Mouse (Mus musculus) liver, embryonic 14.5 days (tissue): ENCODE measurements around the gene Psma5. TPM values are rescaled to one million over a fixed set of nuclear protein-coding genes. Genes with fewer than 3 reads are reported as not detected.

ENCODE experiments used
- ATAC-seq: fragments of 200-750 bp; cut with Nextera tagmentation; 2 replicates; pipeline ENCODE4 v1.8.0; 2017; ENCODE audit warnings: moderate number of reproducible peaks, mild to moderate bottlenecking, moderate library complexity; ENCODE audit not compliant: insufficient read depth
- DNase-seq, 3 experiments: peaks; one replicate each; pipeline ENCODE4 v3.0.0-alpha.2; 2012 to 2013; ENCODE audit warnings: low read depth in 3 of 3, low spot score in 3 of 3
- H3K27ac ChIP-seq: fragments of 300-500 bp; sonication (generic); 2 replicates; pipeline ENCODE4 v1.5.1; 2014; ENCODE audit warnings: moderate library complexity, mild to moderate bottlenecking, control low read depth, inconsistent platforms
- H3K27me3 ChIP-seq: fragments of 300-500 bp; sonication (generic); 2 replicates; pipeline ENCODE4 v1.6.1; 2014; ENCODE audit warnings: mild to moderate bottlenecking, low read length, moderate library complexity; ENCODE audit not compliant: control insufficient read depth, insufficient read depth
- H3K36me3 ChIP-seq: fragments of 300-500 bp; sonication (generic); replicated peaks from 2 replicates; pipeline ENCODE4 v1.6.1; 2014; ENCODE audit warnings: low read depth; ENCODE audit not compliant: control insufficient read depth, insufficient read depth
- H3K4me1 ChIP-seq, 2 experiments: fragments of 200-500 bp in 1 of 2; fragments of 300-500 bp in 1 of 2; sonication (generic) in 1 of 2; replicated peaks; 2 replicates each; pipeline ENCODE4 v1.6.1; 2012 to 2014; ENCODE audit warnings: antibody characterized with exemption in 1 of 2, inconsistent platforms in 1 of 2, low read length in 1 of 2; ENCODE audit not compliant: control insufficient read depth in 2 of 2, insufficient read depth in 2 of 2
- H3K4me2 ChIP-seq: fragments of 300-500 bp; sonication (generic); 2 replicates; pipeline ENCODE4 v1.6.1; 2014; ENCODE audit warnings: low read depth, mild to moderate bottlenecking, control low read depth, moderate library complexity
- H3K4me3 ChIP-seq, 2 experiments: fragments of 200-500 bp in 1 of 2; fragments of 300-500 bp in 1 of 2; sonication (generic) in 1 of 2; 2 replicates each; pipeline ENCODE4 v1.5.1; 2012 to 2014; ENCODE audit warnings: low read depth in 2 of 2, low read length in 2 of 2, mild to moderate bottlenecking in 2 of 2, control low read depth in 1 of 2, inconsistent platforms in 1 of 2, moderate library complexity in 1 of 2; ENCODE audit not compliant: insufficient read depth in 1 of 2
- H3K9ac ChIP-seq: fragments of 300-500 bp; sonication (generic); replicated peaks from 2 replicates; pipeline ENCODE4 v1.6.1; 2014; ENCODE audit warnings: mild to moderate bottlenecking, control low read depth, moderate library complexity
- H3K9me3 ChIP-seq: fragments of 300-500 bp; sonication (generic); 2 replicates; pipeline ENCODE4 v1.6.1; 2016; ENCODE audit warnings: low read length, mixed read lengths; ENCODE audit not compliant: control insufficient read depth
- CTCF ChIP-seq: IDR thresholded peaks from 2 replicates; pipeline ENCODE4 v1.5.1; 2016; ENCODE audit warnings: antibody characterized with exemption, low read depth, control low read depth
- EP300 ChIP-seq: IDR thresholded peaks from 2 replicates; pipeline ENCODE4 v1.6.1; 2016; ENCODE audit warnings: antibody characterized with exemption, low read depth
- WGBS: fragments of 180-500 bp; shearing (Covaris S2); extraction: QIAGEN DNeasy Blood & Tissue Kit; methylation state at CpG from one replicate; pipeline ENCODE4 v1.1.7; 2014; ENCODE audit not compliant: insufficient replicate concordance; 5-methylcytosine and 5-hydroxymethylcytosine counted together
- polyA plus RNA-seq, 2 experiments: library from polyadenylated mRNA; depleted of rRNA in 1 of 2; stranded (reverse) in 1 of 2; unstranded in 1 of 2; fragments of >200 nt; fragmentation: Nextera tagmentation in 1 of 2; extraction: Ambion mirVana in 1 of 2; gene quantifications; 2 replicates each; pipeline versions ENCODE4 v1.2.1 to v1.2.3; 2012 to 2014

Psma5 gene
- polyA plus RNA-seq, 2 experiments, result 93.8 to 192 TPM

DNA sequence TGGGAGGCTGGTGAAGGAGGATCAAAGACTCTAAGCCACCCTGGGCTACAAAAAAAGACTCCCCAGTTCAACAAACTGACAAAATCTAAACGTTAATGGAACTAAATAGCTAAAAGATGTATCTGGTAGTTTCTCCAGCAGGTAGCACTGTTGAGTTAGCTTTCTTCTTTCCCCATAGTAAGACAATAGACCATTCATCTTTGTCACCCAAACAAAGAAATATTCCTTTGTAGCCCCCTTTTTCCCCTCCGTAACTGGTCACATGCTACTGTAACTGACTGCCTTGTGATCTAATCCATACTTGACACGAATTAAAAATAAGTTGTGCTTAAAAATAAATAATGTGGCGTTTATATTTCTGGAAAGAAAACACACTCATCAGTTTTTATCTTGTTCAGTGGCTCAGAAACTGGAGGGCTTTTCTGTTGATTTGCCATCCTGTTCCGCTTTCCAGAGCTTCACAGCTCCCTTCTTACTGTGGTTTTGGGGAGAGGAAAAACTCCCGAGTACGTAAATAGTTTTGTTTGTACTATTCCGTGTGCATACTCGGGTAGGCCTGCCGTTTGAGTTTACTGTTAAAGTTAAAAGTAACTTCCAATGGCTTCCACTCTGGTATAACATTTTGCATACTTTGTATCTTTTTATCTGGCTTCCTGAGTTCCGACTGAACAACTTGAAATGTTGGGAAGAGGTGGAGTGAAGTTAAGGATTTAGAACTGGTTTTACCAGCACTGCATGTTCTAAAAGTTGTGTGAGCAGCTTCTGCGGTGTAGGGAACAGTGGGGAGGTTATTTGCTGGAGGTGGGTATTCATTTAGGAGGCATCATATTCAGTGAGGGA lies 25.9 kb downstream of the Psma5 start:
- DNase-seq, result peak in 1 of 3 experiments; percentile 47
- ATAC-seq, result no peak
- TF ChIP-seq CTCF, result peak; percentile 47; the same call in 1 of the 2 replicates
- no peak for TF ChIP-seq EP300
- H3K9me3 ChIP-seq, result no peaks in the 10 kb centered on the region
- H3K27ac ChIP-seq, result no peak overlapping the region
- H3K9ac ChIP-seq, result no peak overlapping the region
- WGBS, result 20% methylated on average over 12 of the region's 12 CpGs
- no peak overlapping the region for H3K4me3 ChIP-seq
- H3K36me3 ChIP-seq, result peaks cover 4% of the 10 kb centered on the region; the same call in 1 of the 2 replicates
- peaks cover 0 to 14% of the 10 kb centered on the region in 2 experiments; a peak in 2 of 4 replicates for H3K4me1 ChIP-seq
- peak overlapping the region; percentile 80 for H3K4me2 ChIP-seq
- peaks cover 23% of the 10 kb centered on the region for H3K27me3 ChIP-seq

DNA sequence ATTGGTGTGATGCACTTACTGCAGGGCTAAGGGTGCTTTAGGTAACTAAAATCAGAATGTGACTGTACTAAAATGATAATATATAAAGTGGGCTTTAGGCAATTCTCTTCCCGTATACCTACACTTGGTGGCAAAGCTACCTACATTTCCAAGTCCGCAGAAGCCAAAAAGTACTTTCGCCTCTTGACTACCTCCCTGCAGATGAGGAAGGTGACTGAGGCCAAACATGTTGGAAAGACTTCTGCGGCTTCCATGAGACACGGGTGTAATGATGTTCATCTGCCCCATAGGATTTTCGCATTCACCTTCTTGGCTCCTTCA lies 26.5 kb downstream of the Psma5 start:
- Histone ChIP-seq H3K36me3 (peaks cover 4% of the 10 kb centered on the region; the same call in 1 of the 2 replicates), H3K9me3 (no peaks in the 10 kb centered on the region), H3K27me3 (peaks cover 23% of the 10 kb centered on the region), H3K27ac (no peak overlapping the region), H3K9ac (no peak overlapping the region; the same call in 1 of the 2 replicates), H3K4me2 (peak overlapping the region; percentile 80), H3K4me1 (peaks cover 0 to 17% of the 10 kb centered on the region in 2 experiments; a peak in 2 of 4 replicates), H3K4me3 (peak overlapping the region; percentile 55 to 69)
- TF ChIP-seq EP300 (no peak), CTCF (no peak)
- ATAC-seq (no peak), DNase-seq (no peak)
- WGBS, result 19% methylated on average over 6 of the region's 6 CpGs

DNA sequence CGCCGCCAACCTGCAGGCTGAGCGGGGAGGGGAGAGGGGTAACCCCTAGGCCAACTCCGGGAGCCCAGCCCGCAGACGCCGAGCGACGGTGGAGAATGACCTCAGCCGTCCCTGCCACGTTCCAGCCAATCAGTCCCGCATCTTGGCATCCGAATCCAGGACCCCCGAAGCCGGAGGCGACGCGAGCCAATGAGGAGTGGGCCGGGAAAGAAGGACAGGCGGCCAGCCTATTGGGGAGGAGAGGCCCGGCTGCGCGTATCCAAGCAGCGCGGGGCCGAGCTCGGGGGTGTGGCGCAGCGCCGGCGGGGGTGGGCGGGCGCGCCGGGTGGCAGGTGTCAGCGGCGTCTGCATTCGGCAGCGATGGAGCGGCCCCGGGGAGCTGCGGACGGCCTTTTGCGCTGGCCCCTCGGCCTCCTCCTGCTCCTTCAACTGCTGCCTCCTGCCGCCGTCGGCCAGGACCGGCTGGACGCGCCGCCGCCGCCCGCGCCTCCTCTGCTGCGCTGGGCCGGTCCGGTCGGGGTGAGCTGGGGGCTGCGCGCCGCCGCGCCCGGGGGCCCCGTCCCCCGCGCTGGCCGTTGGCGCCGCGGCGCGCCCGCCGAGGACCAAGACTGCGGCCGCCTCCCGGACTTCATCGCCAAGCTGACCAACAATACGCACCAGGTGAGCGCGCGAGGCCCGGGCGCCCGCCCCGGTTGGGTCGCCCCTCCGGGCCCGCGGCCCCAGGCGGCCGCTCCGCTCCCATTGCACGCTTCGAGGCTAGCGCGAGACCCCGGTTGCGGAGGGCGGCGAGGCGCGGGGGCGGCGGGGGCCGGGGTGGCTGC lies 27.3 kb downstream of the Psma5 start, which contains the start of gene Sort1:
TSS of gene Sort1 (plus strand) at position 302 of the 821 bp plus-strand sequence.
- no peaks in the 10 kb centered on the region for H3K9me3 ChIP-seq
- H3K4me1 ChIP-seq, result peaks cover 0 to 25% of the 10 kb centered on the region in 2 experiments; a peak in 2 of 4 replicates
- under 1% methylated on average over 103 of the region's 109 CpGs for WGBS
- H3K27me3 ChIP-seq, result peaks cover 23% of the 10 kb centered on the region
- peak within 1 kb of the TSS; percentile 80 for H3K4me2 ChIP-seq
- ATAC-seq (peak; percentile 89), DNase-seq (peak; percentile 51 to 54 (median 54))
- H3K9ac ChIP-seq, result peak within 1 kb of the TSS; percentile 28
- H3K36me3 ChIP-seq, result peaks cover 4% of the 10 kb centered on the region; the same call in 1 of the 2 replicates
- peak within 1 kb of the TSS; percentile 55 to 69 for H3K4me3 ChIP-seq
- no peak within 1 kb of the TSS for H3K27ac ChIP-seq
- TF ChIP-seq CTCF (no peak), EP300 (no peak)

DNA sequence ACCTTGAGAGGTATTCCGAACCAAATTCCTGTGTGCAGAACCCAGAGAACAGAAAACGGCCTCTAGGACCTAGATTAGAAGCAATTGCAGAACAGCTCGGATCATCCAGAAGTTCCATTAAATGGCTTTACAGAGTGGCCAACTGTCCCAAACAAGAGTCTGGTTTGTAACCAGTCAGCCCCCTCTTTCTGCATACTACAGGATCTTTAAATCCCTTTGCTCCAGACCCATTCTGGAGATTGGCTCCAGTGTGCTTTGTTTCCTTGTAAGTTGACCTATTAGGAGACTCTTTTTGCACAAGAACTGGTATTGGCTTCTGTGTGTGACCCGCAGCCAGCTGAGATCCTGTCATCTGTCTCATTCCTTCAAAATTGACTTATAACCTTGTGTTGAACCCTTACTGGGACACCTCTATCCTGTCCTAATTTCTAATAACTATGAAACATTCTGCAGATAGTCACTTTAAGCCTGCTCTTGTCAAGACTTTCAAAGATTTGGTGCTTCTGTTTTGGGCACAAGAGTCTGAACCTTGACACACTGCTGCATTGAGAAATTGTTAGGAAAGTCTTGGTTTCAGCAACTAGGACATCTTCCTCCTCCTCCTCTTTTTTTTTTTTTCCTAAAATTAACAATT lies 28.5 kb downstream of the Psma5 start:
- H3K4me3 ChIP-seq, result peak overlapping the region in 1 of 2 experiments; percentile 69; a peak in 1 of 4 replicates
- no peak overlapping the region for H3K27ac ChIP-seq
- H3K36me3 ChIP-seq, result peaks cover under 1% of the 10 kb centered on the region; the same call in 1 of the 2 replicates
- no peak overlapping the region for H3K9ac ChIP-seq
- WGBS, result 63% methylated on average over 4 of the region's 4 CpGs
- ATAC-seq, result no peak
- peaks cover 23% of the 10 kb centered on the region for H3K27me3 ChIP-seq
- DNase-seq, result no peak
- no peaks in the 10 kb centered on the region for H3K9me3 ChIP-seq
- peaks cover 0 to 31% of the 10 kb centered on the region in 2 experiments; a peak in 2 of 4 replicates for H3K4me1 ChIP-seq
- TF ChIP-seq EP300, result no peak
- no peak for TF ChIP-seq CTCF
- peak overlapping the region; percentile 80 for H3K4me2 ChIP-seq
